Mouse (Mus musculus) embryonic facial prominence, embryonic 10.5 days (tissue): ENCODE measurements around the gene Zswim5. TPM values are rescaled to one million over a fixed set of nuclear protein-coding genes. Genes with fewer than 3 reads are reported as not detected.
A peak's percentile ranks its signal among the peaks of the same experiment; 100 is the strongest.

ENCODE experiments used
- DNase-seq: peaks from one replicate; pipeline ENCODE4 v3.0.0-alpha.2; 2017; ENCODE audit warnings: low spot score
- H3K27ac ChIP-seq: fragments of 300-500 bp; sonication (generic); replicated peaks from 2 replicates; pipeline ENCODE4 v1.5.1; 2016; ENCODE audit warnings: mild to moderate bottlenecking
- H3K27me3 ChIP-seq: fragments of 300-500 bp; sonication (generic); replicated peaks from 2 replicates; pipeline ENCODE4 v1.6.1; 2016; ENCODE audit warnings: low read depth, mild to moderate bottlenecking; ENCODE audit not compliant: poor library complexity, severe bottlenecking
- H3K36me3 ChIP-seq: fragments of 300-500 bp; sonication (generic); replicated peaks from 2 replicates; pipeline ENCODE4 v1.6.1; 2016; ENCODE audit warnings: mild to moderate bottlenecking, moderate library complexity
- H3K4me1 ChIP-seq: fragments of 300-500 bp; sonication (generic); 2 replicates; pipeline ENCODE4 v1.6.1; 2016
- H3K4me3 ChIP-seq: fragments of 300-500 bp; sonication (generic); 2 replicates; pipeline ENCODE4 v1.5.1; 2016; ENCODE audit warnings: mild to moderate bottlenecking, moderate library complexity
- H3K9me3 ChIP-seq: fragments of 300-500 bp; sonication (generic); 2 replicates; pipeline ENCODE4 v1.6.1; 2016; ENCODE audit warnings: mild to moderate bottlenecking
- WGBS: fragments of 180-500 bp; shearing (Covaris S2); methylation state at CpG from one replicate; pipeline ENCODE4 v1.1.7; 2016; 5-methylcytosine and 5-hydroxymethylcytosine counted together
- polyA plus RNA-seq: library from polyadenylated mRNA; unstranded; fragments of >200 nt; fragmentation: Nextera tagmentation; extraction: Ambion mirVana; gene quantifications from 2 replicates; pipeline ENCODE4 v1.2.1, GENCODE M21; 2016

The Zswim5 gene
- polyA plus RNA-seq, 1 experiment from 2014 or later: 2.7 TPM

DNA sequence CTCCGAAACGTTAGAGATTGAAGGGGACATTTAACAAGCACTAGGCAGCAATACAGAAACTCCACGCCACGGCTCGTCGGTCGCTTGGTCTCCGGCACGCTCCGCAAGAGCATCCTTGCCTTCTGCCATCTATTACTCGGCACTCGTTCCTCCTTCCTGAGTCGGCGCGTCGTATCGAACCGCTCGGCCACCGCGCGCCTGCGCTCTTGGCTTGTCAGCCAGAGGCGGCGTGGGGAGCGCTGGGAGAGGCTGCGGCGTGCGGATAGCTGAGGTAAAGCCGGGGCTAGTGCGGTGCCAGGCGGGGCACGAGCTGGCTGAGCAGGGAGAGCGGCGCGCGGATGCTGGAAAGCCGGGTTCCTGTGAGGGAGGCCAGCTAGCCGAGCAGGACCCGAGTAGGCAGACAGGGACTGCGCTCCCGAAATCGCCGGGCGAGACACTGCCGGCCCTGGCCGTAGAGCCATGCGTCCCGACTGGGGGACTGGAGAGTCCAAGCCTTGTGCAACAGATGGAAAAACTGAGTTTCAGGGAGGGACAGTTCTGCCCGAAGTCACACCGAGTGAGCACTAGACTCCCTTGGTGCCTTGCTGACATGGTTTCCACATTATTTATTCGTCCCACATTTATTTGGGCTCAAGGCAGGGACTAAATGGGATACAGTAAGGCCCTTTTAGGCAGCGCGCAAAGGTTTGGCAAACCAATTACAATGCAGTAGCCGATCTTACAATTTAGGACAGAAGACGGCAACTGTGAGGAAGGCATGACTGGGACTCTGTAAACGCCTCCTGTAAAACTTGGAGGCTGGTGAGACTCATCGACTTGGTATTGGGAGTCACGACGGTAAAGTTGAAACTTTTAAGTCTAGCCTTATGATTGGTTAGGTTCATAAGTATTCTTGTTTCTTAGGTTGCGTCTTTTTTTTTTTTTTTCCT lies 142.3 kb downstream of the Zswim5 start, which contains the start of gene Eif2b3:
Eif2b3 (plus strand) TSS at position 197 of the 929 bp plus-strand sequence.
- Histone ChIP-seq H3K36me3 (peaks cover 29% of the 10 kb centered on the region), H3K27ac (peak within 1 kb of the TSS; percentile 86)

GRCm38 (mm10) chr4:117023469-117023868 lies 146.3 kb downstream of the Zswim5 start:
- no peak overlapping the region for H3K27ac ChIP-seq
- H3K4me1 ChIP-seq: peaks cover 11% of the 10 kb centered on the region
- H3K36me3 ChIP-seq: peaks cover 57% of the 10 kb centered on the region
- no peak for DNase-seq
- H3K27me3 ChIP-seq: no peaks in the 10 kb centered on the region
- H3K4me3 ChIP-seq: no peak overlapping the region
- no peaks in the 10 kb centered on the region for H3K9me3 ChIP-seq
- WGBS: 95% methylated on average over 4 of the region's 4 CpGs

More for the DNA sequence above, 142.3 kb downstream of the Zswim5 start, which contains the start of gene Eif2b3:
- peaks cover 11% of the 10 kb centered on the region for H3K4me1 ChIP-seq
- H3K27me3 ChIP-seq: no peaks in the 10 kb centered on the region
- DNase-seq: peak; percentile 95
- peak within 1 kb of the TSS; percentile 90 for H3K4me3 ChIP-seq
- 1% methylated on average over 61 of the region's 61 CpGs for WGBS
- H3K9me3 ChIP-seq: no peaks in the 10 kb centered on the region

- no peak for DNase-seq
- H3K4me1 ChIP-seq: no peaks in the 10 kb centered on the region
- no peaks in the 10 kb centered on the region for H3K9me3 ChIP-seq
- H3K27me3 ChIP-seq: no peaks in the 10 kb centered on the region
- 95% methylated on average over 1 of the region's 1 CpGs for WGBS
- peaks cover 71% of the 10 kb centered on the region for H3K36me3 ChIP-seq
- no peak overlapping the region for H3K27ac ChIP-seq
- no peak overlapping the region for H3K4me3 ChIP-seq
Measured at GRCm38 (mm10) chr4:117031105-117031504, 153.9 kb downstream of the Zswim5 start.

Other genes with a start within 250 kb of the Zswim5 start
- gene Nasp, start 249.4 kb upstream of the Zswim5 start, polyA plus RNA-seq: 333 and 342 TPM in 2 replicates
- 644 and 663 TPM in 2 replicates for gene Akr1a1, start 225.7 kb upstream of the Zswim5 start, polyA plus RNA-seq
- gene Prdx1, start 191.8 kb upstream of the Zswim5 start, polyA plus RNA-seq: 1,415 and 1,463 TPM in 2 replicates
- 39.8 and 40.8 TPM in 2 replicates for gene Mmachc, start 169.0 kb upstream of the Zswim5 start, polyA plus RNA-seq
- 38.3 and 38.5 TPM in 2 replicates for gene Ccdc163, start 168.9 kb upstream of the Zswim5 start, polyA plus RNA-seq
- gene Tesk2, start 156.4 kb upstream of the Zswim5 start, polyA plus RNA-seq: 8.8 and 9.7 TPM in 2 replicates
- 39.7 and 41.7 TPM in 2 replicates for gene Toe1, start 69.7 kb upstream of the Zswim5 start, polyA plus RNA-seq
- gene Mutyh, start 69.7 kb upstream of the Zswim5 start, polyA plus RNA-seq: 27.4 and 32.6 TPM in 2 replicates
- 2.3 TPM in 2 replicates for gene Hpdl, start 55.7 kb upstream of the Zswim5 start, polyA plus RNA-seq
- gene Urod, start 117.0 kb downstream of the Zswim5 start, polyA plus RNA-seq: 111 and 113 TPM in 2 replicates
- 9.6 and 10.1 TPM in 2 replicates for gene Hectd3, start 117.9 kb downstream of the Zswim5 start, polyA plus RNA-seq
- 63.3 and 63.4 TPM in 2 replicates for gene Eif2b3, start 142.0 kb downstream of the Zswim5 start, polyA plus RNA-seq
- gene Ptch2, start 218.7 kb downstream of the Zswim5 start, polyA plus RNA-seq: 9.2 and 10.4 TPM in 2 replicates
- 3.6 and 4.0 TPM in 2 replicates for gene Btbd19, start 248.3 kb downstream of the Zswim5 start, polyA plus RNA-seq
- not detected in 2 replicates for gene Tctex1d4, start 249.4 kb downstream of the Zswim5 start, polyA plus RNA-seq